Mouse (Mus musculus) layer of hippocampus, adult 18-20 months (tissue): ENCODE measurements at regions not wholly inside any gene's neighbourhood (a gene's known extent, or its start where the extent isn't known, plus 50 kb on each side); places are given as distances from the start of the nearest gene placed in this dataset.
A peak's percentile ranks its signal among the peaks of the same experiment; 100 is the strongest.
"Not testable (repeated sequence)": the region's sequence is repeated elsewhere in the genome, so short reads cannot be mapped to it uniquely, and the experiment has no call there.

Experiments
- DNase-seq, 2 experiments: peaks; one replicate each; pipeline ENCODE4 v3.0.0; 2022; ENCODE audit warnings: low spot score in 2 of 2

DNA sequence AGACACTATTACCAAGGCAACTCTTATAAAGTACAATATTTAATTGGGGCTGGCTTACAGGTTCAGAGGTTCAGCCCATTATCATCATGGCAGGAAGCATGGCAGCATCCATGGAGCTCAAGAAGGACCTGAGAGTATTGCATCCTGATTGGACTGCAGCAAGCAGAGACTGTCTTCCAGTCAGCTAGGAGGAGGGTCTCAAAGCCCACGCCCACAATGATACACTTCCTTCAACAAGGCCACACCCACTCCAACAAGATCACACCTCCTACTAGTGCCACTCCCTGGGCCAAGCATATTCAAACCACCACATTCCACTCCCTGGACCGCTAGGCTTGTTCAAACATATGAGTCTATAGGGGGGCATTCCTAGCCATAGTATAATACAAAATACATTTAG lies 78.6 kb upstream of the Slc25a13 start:
- DNase-seq, result not testable (repeated sequence)

DNA sequence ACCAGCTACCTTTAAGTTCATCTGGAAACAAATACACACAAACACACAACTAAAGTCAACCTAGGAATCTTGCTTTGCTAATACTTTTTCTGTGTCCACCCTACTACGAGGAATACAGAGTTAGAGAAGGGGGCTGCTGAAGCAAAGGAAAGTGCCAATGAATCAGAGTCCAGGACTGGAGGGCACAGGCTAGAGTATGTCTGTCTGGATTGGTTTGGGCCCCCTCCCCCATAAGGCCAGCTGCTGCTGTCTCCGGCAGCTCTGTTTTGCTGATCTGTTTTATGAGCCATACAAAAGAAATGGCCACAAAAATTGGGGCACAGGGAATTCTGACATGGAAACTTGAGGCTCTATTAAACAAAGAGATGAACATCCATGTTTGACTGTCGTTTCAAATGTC lies 74.8 kb upstream of the Slc25a13 start:
- no peak for DNase-seq

DNA sequence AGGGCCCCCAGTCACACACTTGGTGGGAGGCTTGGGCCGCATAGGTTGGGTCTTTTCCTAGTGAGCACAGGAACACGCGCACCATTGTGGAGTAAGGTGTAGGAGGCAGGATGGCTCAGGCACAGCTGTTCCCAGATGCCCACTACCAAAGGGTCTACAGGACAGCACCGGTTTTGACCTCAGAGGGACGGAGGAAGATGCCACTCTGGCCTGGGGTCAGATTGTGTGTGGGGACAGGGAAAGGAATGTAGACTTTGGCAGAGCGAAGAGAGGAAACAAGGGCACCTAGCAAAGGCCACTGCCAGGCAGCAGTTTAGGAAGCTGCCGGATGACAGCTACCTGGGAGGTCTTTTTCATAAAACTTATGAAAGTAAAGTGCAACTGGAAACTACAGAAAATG lies 73.5 kb upstream of the Slc25a13 start:
- DNase-seq, result no peak

DNA sequence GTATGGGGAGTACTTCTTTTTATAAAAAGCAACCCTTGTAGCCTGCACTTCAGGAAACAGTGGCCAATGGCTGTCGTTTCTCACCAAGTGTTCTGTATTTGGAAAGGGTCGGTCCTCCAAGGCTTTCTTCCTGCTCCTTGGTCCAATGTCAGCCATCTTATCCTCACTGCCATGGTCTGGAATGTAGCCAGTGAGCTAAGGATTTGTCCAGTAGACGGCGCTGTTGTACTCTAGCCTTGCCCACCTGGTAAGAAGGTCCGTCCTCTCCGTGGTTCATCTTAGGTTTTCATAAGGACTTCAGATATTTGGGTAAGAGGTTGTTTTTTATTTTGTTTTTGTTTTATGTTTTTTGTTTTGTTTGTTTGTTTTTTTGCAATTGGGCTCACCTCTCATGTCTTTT lies 72.8 kb upstream of the Slc25a13 start:
- DNase-seq, result peak; percentile 17 to 51

DNA sequence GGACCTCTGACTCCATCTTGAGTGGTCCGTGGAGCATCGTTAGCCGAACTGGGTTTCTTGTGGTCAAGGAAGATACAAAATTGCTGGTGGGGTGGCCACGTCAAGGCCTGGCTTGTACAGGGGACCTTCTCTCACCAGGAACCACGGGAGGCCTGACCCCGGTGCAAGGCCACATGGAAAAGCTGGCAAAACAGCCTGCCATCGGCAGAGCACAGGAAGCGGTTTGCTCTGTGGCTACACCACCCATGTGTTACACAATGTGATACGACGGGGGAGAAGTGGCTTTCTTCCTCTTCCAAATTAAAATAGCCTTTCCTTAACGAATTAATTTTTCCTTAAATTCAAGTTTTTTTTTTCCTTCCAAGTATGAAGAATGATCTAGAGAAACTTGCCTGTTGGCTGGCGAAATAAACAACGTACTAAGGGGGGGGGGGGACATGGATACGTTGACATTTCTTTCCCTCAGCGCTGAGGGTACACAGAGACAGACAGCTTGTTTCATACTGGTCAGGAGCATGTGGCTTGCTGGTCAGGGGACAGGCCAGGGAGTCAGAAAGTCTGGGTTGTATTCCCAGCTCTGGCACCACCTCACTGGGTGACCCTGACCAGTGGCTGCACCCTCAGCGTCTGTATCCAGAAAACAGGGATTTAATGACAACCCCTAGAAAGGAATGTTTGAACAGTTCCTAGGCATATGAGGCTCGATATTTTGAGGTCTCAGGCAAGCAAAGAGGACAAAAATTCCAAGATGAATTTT lies 64.0 kb upstream of the Slc25a13 start:
- DNase-seq, result no peak

DNA sequence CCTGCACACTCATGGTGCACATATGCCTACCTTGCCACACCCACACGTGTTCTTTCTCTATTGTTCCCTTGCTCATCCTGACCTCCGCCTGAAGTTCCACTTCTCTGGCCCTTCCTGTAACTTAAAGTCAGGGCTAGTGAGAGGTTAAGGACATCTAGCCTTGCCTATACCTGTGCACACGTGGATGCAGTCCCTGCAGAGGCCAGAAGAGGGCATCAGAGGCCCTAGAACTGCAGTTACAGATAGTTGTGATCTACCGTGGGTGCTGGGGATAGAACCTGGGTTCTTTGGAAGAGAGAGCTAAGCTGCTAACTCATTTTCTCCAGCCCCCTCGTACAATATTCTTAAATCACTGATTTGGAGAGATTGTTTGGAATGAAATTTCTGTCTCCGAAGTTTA lies 62.7 kb upstream of the Slc25a13 start:
- DNase-seq, result no peak

DNA sequence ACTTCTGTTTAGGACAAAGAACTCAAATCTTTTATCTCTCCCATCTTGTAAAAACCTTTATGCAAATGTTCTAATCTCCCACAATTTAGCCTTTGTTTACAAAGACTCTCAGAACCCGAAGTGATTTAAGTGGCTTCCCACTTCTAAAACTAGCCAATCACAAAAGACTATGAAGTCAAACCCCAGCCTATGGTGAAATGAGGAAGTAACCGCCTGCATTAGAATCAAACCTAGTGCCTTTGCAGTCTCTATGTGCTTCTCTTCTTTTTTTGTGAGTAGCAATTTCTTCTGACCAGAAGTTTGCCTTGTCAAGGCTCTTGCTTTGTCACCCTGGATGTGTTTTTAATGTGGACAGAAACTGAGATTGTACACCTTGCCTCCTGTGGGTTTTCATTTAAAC lies 53.6 kb upstream of the Slc25a13 start:
- DNase-seq, result no peak
